ENCODE assay signal across 18 mouse cellular contexts in the genomic region with DNA sequence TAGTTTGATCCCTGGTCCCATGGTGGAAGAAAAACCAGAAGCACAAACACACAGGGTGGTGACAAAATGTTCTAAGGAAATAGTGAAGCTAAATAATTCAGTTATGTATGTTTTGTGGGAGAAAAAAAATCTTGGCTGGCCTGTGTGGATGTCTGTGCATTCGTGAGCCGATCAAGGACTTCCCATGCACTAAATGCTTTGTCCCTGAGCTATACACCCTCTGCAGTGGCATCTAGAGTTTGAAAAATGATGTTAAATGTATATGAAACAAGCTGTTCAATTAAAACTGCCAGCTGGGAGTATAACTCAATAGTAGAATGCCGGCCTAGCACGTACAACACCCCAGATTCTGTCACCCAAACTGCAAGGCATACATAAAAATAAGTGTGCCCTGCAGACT.
"Had no signal": no experiment of that assay in that cellular context is flagged by ENCODE, and none has a peak within 500 bp of the region (broad histone marks: within the 10 kb centered on the region; RNA-seq: fewer than 3 reads in every experiment).

No protein-coding gene starts in this region.

- H3K4me2 ChIP-seq: limb, embryonic 13.5 days; midbrain, embryonic 13.5 days; neural tube, embryonic 12.5 days had no signal

- H3K27ac ChIP-seq: kidney, postnatal 0 days; limb, embryonic 13.5 days; liver, embryonic 14.5 days; midbrain, embryonic 13.5 days; neural tube, embryonic 12.5 days had no signal

- H3K27me3 ChIP-seq: limb, embryonic 13.5 days; midbrain, embryonic 13.5 days; neural tube, embryonic 12.5 days had no signal

- H3K4me3 ChIP-seq: limb, embryonic 13.5 days; midbrain, embryonic 13.5 days; myocyte; neural tube, embryonic 12.5 days had no signal

- H3K9me3 ChIP-seq: limb, embryonic 13.5 days; midbrain, embryonic 13.5 days; neural tube, embryonic 12.5 days had no signal

- H3K4me1 ChIP-seq: limb, embryonic 13.5 days; midbrain, embryonic 13.5 days; neural tube, embryonic 12.5 days had no signal

- ATAC-seq: midbrain, embryonic 13.5 days had no signal

- H3K9ac ChIP-seq: limb, embryonic 13.5 days; liver, embryonic 14.5 days; midbrain, embryonic 13.5 days; neural tube, embryonic 12.5 days had no signal

- DNase-seq: kidney, adult 11 months; kidney, adult 9 months; kidney, postnatal 36 days; layer of hippocampus, adult 9-11 months; layer of hippocampus, postnatal 36 days; lung, adult 18-20 months; lung, postnatal 14 days; retina, postnatal 1 day; right cerebral cortex, postnatal 4 days; spleen, adult 18-20 months; thymus, adult 2 months; thymus, postnatal 25 days had no signal
